Mouse (Mus musculus) midbrain, embryonic 11.5 days (tissue): ENCODE measurements around the gene Tmem80. TPM values are rescaled to one million over a fixed set of nuclear protein-coding genes. Genes with fewer than 3 reads are reported as not detected.
A peak's percentile ranks its signal among the peaks of the same experiment; 100 is the strongest.

ENCODE experiments used
- ATAC-seq: fragments of 200-750 bp; cut with Nextera tagmentation; 2 replicates; pipeline ENCODE4 v1.8.0; 2017; ENCODE audit warnings: moderate TSS enrichment, moderate library complexity; ENCODE audit not compliant: low FRiP score
- DNase-seq: peaks from one replicate; pipeline ENCODE4 v3.0.0; 2015; ENCODE audit warnings: low spot score; ENCODE audit errors: missing footprints
- H3K27ac ChIP-seq: fragments of 300-500 bp; sonication (generic); 2 replicates; pipeline ENCODE4 v1.5.1; 2014; ENCODE audit warnings: low read depth, low read length
- H3K27me3 ChIP-seq: fragments of 300-500 bp; sonication (generic); 2 replicates; pipeline ENCODE4 v1.6.1; 2014; ENCODE audit warnings: mild to moderate bottlenecking, low read length, moderate library complexity, mixed read lengths; ENCODE audit not compliant: control insufficient read depth, insufficient read depth
- H3K36me3 ChIP-seq: fragments of 300-500 bp; sonication (generic); 2 replicates; pipeline ENCODE4 v1.6.1; 2014; ENCODE audit warnings: mild to moderate bottlenecking, low read length, moderate library complexity, mixed read lengths; ENCODE audit not compliant: control insufficient read depth, insufficient read depth
- H3K4me1 ChIP-seq: fragments of 300-500 bp; sonication (generic); 2 replicates; pipeline ENCODE4 v1.6.1; 2014; ENCODE audit warnings: low read length; ENCODE audit not compliant: control insufficient read depth, insufficient read depth
- H3K4me2 ChIP-seq: fragments of 300-500 bp; sonication (generic); 2 replicates; pipeline ENCODE4 v1.6.1; 2014; ENCODE audit warnings: mild to moderate bottlenecking, moderate library complexity
- H3K4me3 ChIP-seq: fragments of 300-500 bp; sonication (generic); 2 replicates; pipeline ENCODE4 v1.5.1; 2014; ENCODE audit warnings: low read depth, low read length
- H3K9ac ChIP-seq: fragments of 300-500 bp; sonication (generic); 2 replicates; pipeline ENCODE4 v1.6.1; 2014; ENCODE audit warnings: low read length
- H3K9me3 ChIP-seq: fragments of 300-500 bp; sonication (generic); 2 replicates; pipeline ENCODE4 v1.6.1; 2016; ENCODE audit warnings: low read length; ENCODE audit not compliant: control insufficient read depth
- WGBS: fragments of 180-500 bp; shearing (Covaris S2); extraction: QIAGEN DNeasy Blood & Tissue Kit; methylation state at CpG from one replicate; pipeline ENCODE4 v1.1.7; 2014; 5-methylcytosine and 5-hydroxymethylcytosine counted together
- polyA plus RNA-seq: library from polyadenylated mRNA; unstranded; fragments of >200 nt; fragmentation: Nextera tagmentation; extraction: Ambion mirVana; gene quantifications from 2 replicates; pipeline ENCODE4 v1.2.1, GENCODE M21; 2014

Gene Tmem80
- polyA plus RNA-seq, 1 experiment from 2014 or later, result 34.4 TPM

DNA sequence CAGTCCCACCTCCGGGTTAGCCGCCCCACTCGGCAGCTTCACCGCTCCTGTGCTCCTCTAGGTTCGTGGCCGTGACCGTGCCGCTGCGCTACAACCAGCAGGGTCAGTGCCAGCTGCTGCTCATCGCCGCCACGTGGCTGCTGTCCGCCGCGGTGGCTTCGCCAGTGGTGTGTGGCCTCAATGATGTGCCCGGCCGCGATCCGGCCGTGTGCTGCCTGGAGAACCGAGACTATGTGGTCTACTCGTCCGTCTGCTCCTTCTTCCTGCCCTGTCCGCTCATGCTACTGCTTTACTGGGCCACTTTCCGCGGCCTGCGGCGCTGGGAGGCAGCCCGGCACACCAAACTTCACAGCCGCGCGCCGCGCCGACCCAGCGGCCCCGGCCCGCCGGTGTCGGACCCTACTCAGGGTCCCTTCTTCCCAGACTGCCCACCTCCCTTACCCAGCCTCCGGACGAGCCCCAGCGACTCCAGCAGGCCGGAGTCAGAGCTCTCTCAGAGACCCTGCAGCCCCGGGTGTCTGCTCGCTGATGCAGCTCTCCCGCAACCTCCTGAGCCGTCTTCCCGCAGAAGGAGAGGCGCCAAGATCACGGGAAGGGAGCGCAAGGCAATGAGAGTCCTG lies 33.6 kb upstream of the Tmem80 start:
- Histone ChIP-seq H3K9me3 (no peaks in the 10 kb centered on the region), H3K4me3 (peak overlapping the region; percentile 27), H3K4me2 (peak overlapping the region; percentile 64), H3K4me1 (peaks cover 21% of the 10 kb centered on the region), H3K9ac (peak overlapping the region; percentile 48), H3K36me3 (peaks cover 4% of the 10 kb centered on the region), H3K27me3 (peaks cover 57% of the 10 kb centered on the region), H3K27ac (no peak overlapping the region)
- peak; percentile 96 for DNase-seq
- WGBS, result 1% methylated on average over 53 of the region's 53 CpGs
- peak; percentile 33; the same call in 1 of the 2 replicates for ATAC-seq

DNA sequence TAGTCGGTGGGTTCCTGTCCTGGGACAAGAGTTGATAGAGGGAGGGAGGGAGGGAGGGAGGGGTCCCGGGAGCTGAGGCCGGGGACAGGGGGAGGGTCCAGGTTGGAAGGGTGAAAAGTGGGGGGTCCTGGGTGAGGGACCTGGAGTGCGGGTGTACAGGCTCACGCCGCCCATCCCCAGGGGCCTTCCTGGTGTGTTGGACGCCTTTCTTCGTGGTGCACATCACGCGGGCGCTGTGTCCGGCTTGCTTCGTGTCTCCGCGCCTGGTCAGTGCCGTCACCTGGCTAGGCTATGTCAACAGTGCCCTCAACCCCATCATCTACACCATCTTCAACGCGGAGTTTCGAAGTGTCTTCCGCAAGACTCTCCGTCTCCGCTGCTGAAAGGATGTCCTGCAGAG lies 33.1 kb upstream of the Tmem80 start:
- ATAC-seq (no peak; the same call in 1 of the 2 replicates), DNase-seq (peak; percentile 88)
- 3% methylated on average over 22 of the region's 22 CpGs for WGBS
- H3K36me3 ChIP-seq, result peaks cover 4% of the 10 kb centered on the region
- H3K4me1 ChIP-seq, result peaks cover 21% of the 10 kb centered on the region
- H3K4me2 ChIP-seq, result peak overlapping the region; percentile 64
- H3K4me3 ChIP-seq, result peak overlapping the region; percentile 27
- H3K27me3 ChIP-seq, result peaks cover 57% of the 10 kb centered on the region
- H3K27ac ChIP-seq, result no peak overlapping the region
- H3K9ac ChIP-seq, result no peak overlapping the region
- H3K9me3 ChIP-seq, result no peaks in the 10 kb centered on the region

DNA sequence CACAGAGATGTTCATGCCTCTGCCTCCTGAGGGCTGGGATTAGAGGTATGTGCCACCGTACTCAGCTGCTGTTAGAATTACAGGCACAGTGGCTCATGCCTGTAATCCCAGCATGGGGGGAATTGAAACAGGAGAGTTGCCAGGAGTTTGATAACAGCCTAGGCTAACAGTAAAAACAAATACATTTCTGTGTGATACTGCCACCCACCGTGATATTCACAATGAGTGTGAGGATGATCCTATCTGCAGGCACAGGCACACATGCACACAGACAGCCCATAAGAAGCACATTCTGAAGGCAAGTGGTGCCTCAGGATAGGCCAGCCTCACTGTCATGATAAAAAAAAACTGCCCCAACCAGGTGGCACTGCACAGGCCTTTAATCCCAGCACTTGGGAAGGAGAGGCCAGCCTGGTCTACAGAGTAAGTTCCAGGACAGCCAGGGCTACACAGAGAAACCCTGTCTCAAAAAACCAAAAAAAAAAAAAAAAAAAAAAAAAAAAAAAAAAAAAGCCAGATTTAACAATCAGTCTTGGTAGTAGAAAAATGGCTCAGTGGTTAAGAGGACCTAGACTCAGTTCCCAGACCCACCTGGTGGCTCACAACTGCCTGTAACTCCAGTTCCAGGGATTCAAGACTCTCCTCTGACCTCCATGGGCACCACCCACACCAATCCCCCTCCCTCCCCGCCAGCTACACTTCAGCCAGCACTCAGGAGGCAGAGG lies 29.5 kb upstream of the Tmem80 start:
- Histone ChIP-seq H3K9me3 (no peaks in the 10 kb centered on the region), H3K4me3 (no peak overlapping the region), H3K4me1 (peaks cover 12% of the 10 kb centered on the region; the same call in 1 of the 2 replicates), H3K4me2 (no peak overlapping the region), H3K27me3 (peaks cover 31% of the 10 kb centered on the region), H3K36me3 (peaks cover 6% of the 10 kb centered on the region), H3K27ac (no peak overlapping the region), H3K9ac (no peak overlapping the region)
- 85% methylated on average over 3 of the region's 3 CpGs for WGBS
- DNase-seq, result no peak
- ATAC-seq, result no peak

DNA sequence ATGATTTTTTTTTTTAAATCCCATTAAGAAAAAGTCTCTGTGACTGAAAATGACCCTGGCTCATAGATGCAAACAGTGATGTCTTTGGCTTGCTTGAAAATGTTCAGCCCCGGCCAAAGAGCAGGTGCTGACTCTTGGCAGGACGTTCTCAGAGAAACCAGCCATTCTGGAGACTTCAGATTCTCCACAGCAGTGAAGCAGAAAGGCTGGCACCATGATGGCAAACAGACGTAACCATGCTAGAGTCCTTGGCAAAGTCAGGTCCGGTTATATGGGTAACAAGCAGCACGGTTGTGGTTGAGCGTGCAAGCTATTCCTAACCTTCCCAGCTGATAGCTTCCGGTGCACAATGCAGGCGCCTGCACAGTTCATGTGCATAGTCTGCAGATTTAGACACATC lies 28.4 kb upstream of the Tmem80 start:
- Histone ChIP-seq H3K9ac (no peak overlapping the region), H3K4me2 (no peak overlapping the region), H3K4me3 (no peak overlapping the region), H3K36me3 (peaks cover 6% of the 10 kb centered on the region), H3K27ac (no peak overlapping the region), H3K27me3 (peaks cover 20% of the 10 kb centered on the region), H3K9me3 (no peaks in the 10 kb centered on the region), H3K4me1 (0 out of 2 replicates have a peak, but pooled peaks cover under 1% of the 10 kb centered on the region)
- DNase-seq (no peak), ATAC-seq (no peak)
- WGBS, result 95% methylated on average over 8 of the region's 8 CpGs

DNA sequence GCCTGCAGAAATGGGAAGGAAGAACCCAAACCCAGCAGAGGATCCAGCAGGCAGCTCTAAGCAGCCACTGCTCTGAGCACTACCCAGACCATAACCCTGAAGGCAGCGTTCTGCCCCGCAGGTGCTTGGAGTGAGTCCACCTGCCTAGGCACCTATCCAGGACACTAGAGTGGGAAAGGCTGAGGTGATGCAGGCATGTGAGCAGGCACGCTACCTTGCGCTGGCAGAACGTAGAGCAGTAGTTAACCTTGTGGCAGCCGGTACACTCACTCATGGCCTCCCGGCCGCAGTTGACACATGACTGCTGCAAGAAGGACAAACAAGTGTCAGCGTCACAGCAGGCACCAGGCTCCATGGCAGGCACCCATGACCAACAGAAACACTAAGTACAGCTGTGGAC lies 26.2 kb upstream of the Tmem80 start:
- H3K36me3 ChIP-seq, result peaks cover 19% of the 10 kb centered on the region
- H3K27ac ChIP-seq, result no peak overlapping the region
- H3K4me1 ChIP-seq, result no peaks in the 10 kb centered on the region
- no peaks in the 10 kb centered on the region for H3K9me3 ChIP-seq
- WGBS, result 97% methylated on average over 9 of the region's 9 CpGs
- DNase-seq (no peak), ATAC-seq (no peak)
- no peak overlapping the region for H3K4me3 ChIP-seq
- H3K27me3 ChIP-seq, result no peaks in the 10 kb centered on the region
- H3K4me2 ChIP-seq, result no peak overlapping the region
- H3K9ac ChIP-seq, result no peak overlapping the region

DNA sequence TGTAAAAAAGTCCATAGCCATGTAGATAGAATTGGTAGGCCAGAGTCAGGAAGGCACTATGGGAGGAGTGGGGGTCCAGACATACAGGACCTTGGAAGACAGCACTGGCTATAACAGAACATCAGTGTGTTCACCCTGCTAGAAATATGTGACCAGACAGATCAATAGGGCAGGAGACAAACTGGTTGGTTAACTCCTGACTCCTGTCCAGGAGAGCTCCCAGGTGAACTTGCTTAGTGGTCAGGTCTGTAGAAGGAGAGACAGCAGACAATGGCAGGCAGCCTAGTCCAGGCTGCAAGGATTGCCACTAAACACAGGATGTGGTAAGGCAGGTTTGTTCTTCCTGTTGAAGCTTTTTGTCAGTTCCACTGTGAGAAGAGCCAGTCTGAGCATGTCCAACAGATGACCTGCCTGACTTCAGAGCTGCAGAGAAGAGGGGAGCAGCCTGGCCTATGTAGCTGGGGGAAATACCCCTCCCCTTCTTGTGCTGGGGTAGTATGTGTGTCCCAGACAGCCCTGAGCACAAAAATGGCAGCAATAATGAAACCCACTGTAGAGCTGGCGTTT lies 24.8 kb upstream of the Tmem80 start:
- no peak overlapping the region for H3K9ac ChIP-seq
- H3K4me3 ChIP-seq, result no peak overlapping the region
- ATAC-seq, result no peak
- no peak overlapping the region for H3K27ac ChIP-seq
- WGBS, result 81% methylated on average over 1 of the region's 1 CpGs
- H3K27me3 ChIP-seq, result no peaks in the 10 kb centered on the region
- DNase-seq, result no peak
- H3K4me2 ChIP-seq, result no peak overlapping the region
- H3K36me3 ChIP-seq, result peaks cover 23% of the 10 kb centered on the region
- no peaks in the 10 kb centered on the region for H3K4me1 ChIP-seq
- no peaks in the 10 kb centered on the region for H3K9me3 ChIP-seq

DNA sequence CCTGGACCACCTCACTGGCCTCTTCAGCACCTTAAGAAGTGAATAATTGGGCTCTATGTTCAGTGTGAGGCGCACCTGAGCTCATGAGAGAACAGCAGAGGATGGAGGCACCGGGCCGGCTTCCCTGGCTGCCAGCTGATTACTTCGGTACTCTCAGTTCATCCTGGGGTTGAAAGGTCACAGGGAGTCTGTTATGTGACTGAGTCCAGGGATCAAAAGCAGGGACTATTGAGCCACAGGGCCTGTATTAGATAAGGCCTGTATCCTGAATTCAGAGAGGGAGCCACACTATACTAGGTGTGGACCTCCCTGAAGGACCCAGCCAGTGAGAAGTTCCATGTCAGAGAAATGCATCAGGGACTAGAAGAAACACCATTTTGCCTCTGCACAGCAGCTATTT lies 23.0 kb upstream of the Tmem80 start:
- Histone ChIP-seq H3K9me3 (no peaks in the 10 kb centered on the region), H3K27me3 (no peaks in the 10 kb centered on the region), H3K4me2 (no peak overlapping the region), H3K36me3 (peaks cover 32% of the 10 kb centered on the region), H3K9ac (no peak overlapping the region), H3K27ac (no peak overlapping the region), H3K4me1 (no peaks in the 10 kb centered on the region), H3K4me3 (no peak overlapping the region)
- ATAC-seq (no peak), DNase-seq (no peak)
- WGBS, result 90% methylated on average over 4 of the region's 4 CpGs

DNA sequence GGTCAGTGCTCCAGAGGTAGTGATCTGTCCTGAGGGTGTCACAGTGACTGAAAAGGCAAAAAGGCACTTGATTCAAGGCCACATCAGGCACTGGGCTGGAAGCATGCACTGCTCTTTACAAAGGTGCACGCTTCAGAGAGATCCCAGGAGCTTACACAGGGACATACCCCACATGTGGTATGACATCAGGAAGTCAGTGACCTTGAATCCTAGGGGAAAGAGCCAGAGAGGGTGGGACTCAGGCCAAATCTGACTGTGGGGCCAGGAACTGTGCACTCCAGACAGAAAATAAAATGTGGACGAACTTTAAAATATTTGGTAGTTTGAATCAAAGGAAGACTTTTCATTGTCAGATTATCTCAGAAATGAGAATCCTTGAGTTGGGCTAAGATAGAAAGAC lies 13.1 kb upstream of the Tmem80 start:
- H3K27ac ChIP-seq, result no peak overlapping the region
- H3K27me3 ChIP-seq, result no peaks in the 10 kb centered on the region
- no peak overlapping the region for H3K9ac ChIP-seq
- H3K9me3 ChIP-seq, result no peaks in the 10 kb centered on the region
- no peak for DNase-seq
- H3K4me3 ChIP-seq, result no peak overlapping the region
- no peaks in the 10 kb centered on the region for H3K4me1 ChIP-seq
- no peak for ATAC-seq
- no peak overlapping the region for H3K4me2 ChIP-seq
- 95% methylated on average over 2 of the region's 2 CpGs for WGBS
- H3K36me3 ChIP-seq, result peaks cover 40% of the 10 kb centered on the region

DNA sequence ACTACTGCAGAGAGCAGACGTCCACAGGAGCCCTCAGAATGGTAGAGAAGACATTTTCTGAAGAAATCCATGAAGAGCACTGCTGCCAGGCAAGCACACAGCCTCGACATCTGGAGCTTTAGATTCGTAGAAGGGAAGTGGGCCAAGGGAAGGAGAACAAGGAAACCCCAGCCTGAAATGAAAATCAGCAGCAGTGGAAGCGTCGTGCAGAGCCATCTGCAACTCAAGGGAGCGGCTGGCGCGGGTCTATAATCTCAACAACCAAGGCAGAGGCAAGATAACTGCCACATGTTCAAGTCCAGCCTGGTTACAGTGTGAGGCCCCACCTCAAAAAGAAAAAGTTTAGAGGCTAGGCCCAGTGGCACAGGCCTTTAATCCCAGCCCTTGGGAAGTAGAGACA lies 12.5 kb upstream of the Tmem80 start:
- WGBS, result 93% methylated on average over 8 of the region's 8 CpGs
- H3K9ac ChIP-seq, result no peak overlapping the region
- no peaks in the 10 kb centered on the region for H3K9me3 ChIP-seq
- peaks cover 38% of the 10 kb centered on the region for H3K36me3 ChIP-seq
- H3K27ac ChIP-seq, result no peak overlapping the region
- H3K4me2 ChIP-seq, result no peak overlapping the region
- no peaks in the 10 kb centered on the region for H3K27me3 ChIP-seq
- no peaks in the 10 kb centered on the region for H3K4me1 ChIP-seq
- H3K4me3 ChIP-seq, result no peak overlapping the region
- DNase-seq (no peak), ATAC-seq (no peak)
